Mouse (Mus musculus): ENCODE results near the gene Kirrel3. TPM values are rescaled to one million over a fixed set of nuclear protein-coding genes. Genes with fewer than 3 reads are reported as not detected.

Gene Kirrel3
- total RNA-seq, 2 experiments from 2014 or later, result 48.3 to 53.3 TPM

DNA sequence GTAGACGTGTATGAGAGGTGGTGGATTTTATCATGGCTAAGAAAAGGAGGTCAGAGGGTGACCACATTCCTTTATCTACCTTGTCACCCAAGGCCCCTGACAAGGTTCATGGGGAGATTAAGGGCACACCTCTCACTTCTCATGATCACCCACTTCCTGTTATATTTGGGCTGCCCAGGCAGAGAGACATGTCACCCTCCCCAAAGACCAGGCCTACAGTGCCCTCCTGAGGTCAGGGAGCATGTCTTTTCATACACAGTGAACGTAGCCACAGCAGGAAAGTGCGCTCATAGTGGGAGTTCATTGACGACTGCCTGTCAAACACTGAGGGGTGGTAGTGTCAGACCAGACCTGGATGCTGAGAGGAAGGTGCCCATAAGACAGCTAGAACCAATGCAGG is 531.1 kb downstream of the Kirrel3 start:
- DNase-seq (ENCODE audit: low spot score in 2 of 2), result no peak

DNA sequence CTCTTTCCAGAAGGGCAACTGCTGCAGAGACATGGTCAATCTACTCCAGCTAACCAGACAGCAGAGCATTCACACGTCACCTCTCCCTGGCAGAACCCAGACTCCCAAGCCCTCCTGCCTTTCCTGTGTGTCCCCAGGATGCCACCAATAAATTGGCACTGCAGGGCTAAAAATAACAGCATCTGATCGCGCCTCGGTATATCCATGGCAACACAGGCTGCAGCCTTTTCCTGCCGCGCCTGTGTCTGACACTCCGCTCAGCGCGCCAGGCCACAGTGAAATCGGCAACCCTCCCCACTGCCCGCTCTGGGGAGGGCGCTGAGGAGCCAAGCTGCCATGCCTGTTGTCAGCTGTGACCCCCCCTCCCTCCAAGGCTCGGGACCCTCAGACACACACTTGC is 531.9 kb downstream of the Kirrel3 start:
- DNase-seq (ENCODE audit: low spot score in 2 of 2), result peak; percentile 42 to 76

DNA sequence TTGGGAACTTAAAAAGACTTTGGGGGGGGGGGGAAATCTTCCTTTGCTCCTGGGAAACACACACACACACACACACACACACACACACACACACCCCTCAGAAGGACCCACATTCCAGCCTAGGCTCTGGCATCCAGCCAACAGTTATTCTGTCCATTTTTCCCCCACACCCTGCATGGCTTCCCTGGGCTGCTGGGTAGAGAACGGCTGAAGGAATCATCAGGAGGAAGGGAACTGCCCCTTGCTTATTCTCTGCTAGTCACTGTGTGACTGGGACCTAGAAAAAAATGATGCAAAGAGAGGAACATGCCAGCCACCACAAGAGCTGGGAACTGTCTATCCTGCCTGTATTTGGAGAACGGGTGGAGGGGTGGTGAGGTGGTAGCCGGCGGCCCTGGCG is 532.4 kb downstream of the Kirrel3 start:
- DNase-seq (ENCODE audit: low spot score in 2 of 2), result no peak

DNA sequence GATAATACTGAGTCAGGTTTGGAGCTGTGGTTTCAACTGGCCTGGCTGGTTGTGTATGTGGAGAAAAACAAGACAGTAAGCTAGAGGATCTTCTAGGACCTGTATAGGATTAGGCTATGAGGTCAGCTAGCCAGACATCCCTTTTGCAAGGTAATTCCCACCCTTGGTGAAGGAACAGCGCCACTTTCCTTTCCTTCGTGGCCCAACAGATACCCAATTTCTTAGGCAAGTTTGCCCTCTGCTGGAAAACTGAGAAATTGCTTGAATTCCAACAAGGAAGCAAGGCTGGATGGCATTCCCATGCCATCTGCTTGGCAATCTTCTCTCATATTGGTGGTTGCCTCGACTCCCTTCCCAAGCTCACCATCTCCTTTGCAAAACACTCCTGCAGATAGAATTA is 533.7 kb downstream of the Kirrel3 start:
- DNase-seq (ENCODE audit: low spot score in 2 of 2), result peak; percentile 73 to 78

- DNase-seq (ENCODE audit: low spot score in 2 of 2), result no peak
Measured at GRCm38 (mm10) chr9:35020015-35020653, 534.4 kb downstream of the Kirrel3 start.

- no peak for DNase-seq (ENCODE audit: low spot score in 2 of 2)
Measured at GRCm38 (mm10) chr9:35021744-35022143, 536.0 kb downstream of the Kirrel3 start.

- no peak for DNase-seq (ENCODE audit: low spot score in 2 of 2)
Measured at GRCm38 (mm10) chr9:35024591-35025496, 539.1 kb downstream of the Kirrel3 start.

GRCm38 (mm10) chr9:35026311-35026710 is 540.6 kb downstream of the Kirrel3 start:
- DNase-seq (ENCODE audit: low spot score in 2 of 2), result no peak

- peak in 1 of 2 experiments; percentile 24 for DNase-seq (ENCODE audit: low spot score in 2 of 2)
Measured at GRCm38 (mm10) chr9:35026897-35027311, 541.2 kb downstream of the Kirrel3 start.

GRCm38 (mm10) chr9:35027382-35027997 is 541.8 kb downstream of the Kirrel3 start:
- DNase-seq (ENCODE audit: low spot score in 2 of 2), result no peak

DNA sequence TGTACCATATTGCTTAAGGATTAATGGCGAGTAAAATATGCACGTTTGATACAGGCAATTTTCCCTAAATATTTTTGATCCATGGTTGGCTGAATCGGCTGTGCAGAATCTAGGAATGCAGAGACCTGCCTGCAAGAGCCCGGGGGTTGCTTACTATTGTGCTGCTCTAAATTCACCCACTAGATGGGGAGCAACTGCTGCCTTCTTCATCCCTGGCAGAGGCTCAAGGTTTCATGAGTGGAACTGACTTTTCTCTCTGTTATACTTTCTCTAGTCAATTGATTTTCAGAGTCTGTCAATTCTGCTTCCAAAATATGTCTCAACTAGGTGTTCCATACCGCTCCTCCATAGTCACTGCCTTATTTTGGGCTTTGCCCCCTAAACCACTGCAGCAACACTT is 545.1 kb downstream of the Kirrel3 start:
- no peak for DNase-seq (ENCODE audit: low spot score in 2 of 2)

DNA sequence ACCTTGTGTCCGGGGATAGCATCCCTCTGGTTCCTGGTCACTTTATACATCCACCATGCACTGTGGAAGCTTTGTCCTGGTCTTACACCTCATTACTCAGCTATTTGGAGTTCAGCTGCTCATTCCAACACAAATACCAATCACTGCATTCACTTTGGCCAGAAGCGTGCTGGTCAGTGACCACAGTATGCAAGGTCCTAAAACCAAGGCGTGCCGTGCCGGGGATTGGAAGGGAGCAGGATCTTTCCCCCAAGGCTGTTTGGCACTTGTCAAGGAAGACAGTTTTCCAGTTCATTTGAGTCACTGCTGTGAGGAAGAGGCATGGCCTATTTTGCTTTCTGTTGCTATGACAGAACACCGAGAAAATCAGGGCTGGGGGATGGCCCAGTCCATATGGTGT is 546.8 kb downstream of the Kirrel3 start:
- no peak for DNase-seq (ENCODE audit: low spot score in 2 of 2)

GRCm38 (mm10) chr9:35035074-35035473 is 549.4 kb downstream of the Kirrel3 start:
- no peak for DNase-seq (ENCODE audit: low spot score in 2 of 2)

- no peak for DNase-seq (ENCODE audit: low spot score in 2 of 2)
Measured at GRCm38 (mm10) chr9:35038922-35039586, 553.4 kb downstream of the Kirrel3 start.

- no peak for DNase-seq (ENCODE audit: low spot score in 2 of 2)
Measured at GRCm38 (mm10) chr9:35039846-35040245, 554.2 kb downstream of the Kirrel3 start.

DNA sequence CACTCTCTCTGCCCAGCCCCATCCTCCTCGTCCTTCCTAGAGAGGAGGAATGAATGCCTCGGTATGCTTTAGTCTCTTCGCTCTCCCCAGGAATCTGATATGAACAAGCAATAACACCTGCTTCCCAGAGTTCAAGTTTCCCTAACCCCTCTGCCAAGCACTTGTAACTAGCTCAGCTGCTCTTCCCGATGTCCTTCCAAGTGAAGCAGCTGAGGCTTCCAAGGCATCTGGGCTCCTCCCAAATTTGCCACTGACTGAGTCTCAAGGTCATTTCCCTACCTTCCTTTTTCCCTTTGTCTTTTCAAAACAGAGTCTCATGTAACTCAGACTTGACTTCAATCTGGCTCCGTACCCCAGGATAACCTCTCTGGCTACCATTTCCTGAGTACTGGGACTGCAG is 555.8 kb downstream of the Kirrel3 start:
- no peak for DNase-seq (ENCODE audit: low spot score in 2 of 2)

GRCm38 (mm10) chr9:35043619-35044018 is 557.9 kb downstream of the Kirrel3 start:
- no peak for DNase-seq (ENCODE audit: low spot score in 2 of 2)

GRCm38 (mm10) chr9:35044458-35044857 is 558.8 kb downstream of the Kirrel3 start:
- DNase-seq (ENCODE audit: low spot score in 2 of 2), result no peak

DNA sequence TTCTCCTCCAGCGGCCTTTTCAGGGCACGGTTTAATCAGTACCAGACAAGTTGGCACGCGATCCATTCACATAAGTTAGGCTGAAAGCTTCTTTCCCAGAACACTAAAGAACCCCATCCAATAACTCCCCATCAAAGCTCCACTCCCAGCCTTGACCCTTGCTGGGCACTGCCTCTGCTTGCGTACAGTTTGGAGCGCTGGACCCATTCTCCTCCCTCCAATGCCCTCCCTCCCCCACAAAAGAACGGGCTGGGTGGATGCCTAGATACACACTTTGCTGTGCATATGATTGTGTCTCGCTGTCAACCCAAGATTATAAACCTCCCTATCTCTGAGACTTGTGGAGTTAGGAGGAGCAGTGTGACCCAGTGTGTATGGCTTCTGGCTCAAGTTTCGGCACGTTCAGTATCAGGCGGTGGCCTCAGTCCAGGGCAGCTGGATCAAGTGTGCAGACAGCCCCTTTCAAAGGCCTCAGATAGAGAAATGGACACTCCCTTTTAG is 559.4 kb downstream of the Kirrel3 start:
- DNase-seq (ENCODE audit: low spot score in 2 of 2), result no peak

- DNase-seq (ENCODE audit: low spot score in 2 of 2), result no peak
Measured at GRCm38 (mm10) chr9:35045756-35046155, 560.1 kb downstream of the Kirrel3 start.

GRCm38 (mm10) chr9:35048449-35048848 is 562.8 kb downstream of the Kirrel3 start:
- no peak for DNase-seq (ENCODE audit: low spot score in 2 of 2)
